Mouse (Mus musculus) thymus, postnatal 25 days (tissue): ENCODE measurements around the gene Prune2.
A peak's percentile ranks its signal among the peaks of the same experiment; 100 is the strongest.
"Not testable (repeated sequence)": the region's sequence is repeated elsewhere in the genome, so short reads cannot be mapped to it uniquely, and the experiment has no call there.

Source experiments
- DNase-seq: peaks from one replicate; pipeline ENCODE4 v3.0.0; 2022

The Prune2 gene

DNA sequence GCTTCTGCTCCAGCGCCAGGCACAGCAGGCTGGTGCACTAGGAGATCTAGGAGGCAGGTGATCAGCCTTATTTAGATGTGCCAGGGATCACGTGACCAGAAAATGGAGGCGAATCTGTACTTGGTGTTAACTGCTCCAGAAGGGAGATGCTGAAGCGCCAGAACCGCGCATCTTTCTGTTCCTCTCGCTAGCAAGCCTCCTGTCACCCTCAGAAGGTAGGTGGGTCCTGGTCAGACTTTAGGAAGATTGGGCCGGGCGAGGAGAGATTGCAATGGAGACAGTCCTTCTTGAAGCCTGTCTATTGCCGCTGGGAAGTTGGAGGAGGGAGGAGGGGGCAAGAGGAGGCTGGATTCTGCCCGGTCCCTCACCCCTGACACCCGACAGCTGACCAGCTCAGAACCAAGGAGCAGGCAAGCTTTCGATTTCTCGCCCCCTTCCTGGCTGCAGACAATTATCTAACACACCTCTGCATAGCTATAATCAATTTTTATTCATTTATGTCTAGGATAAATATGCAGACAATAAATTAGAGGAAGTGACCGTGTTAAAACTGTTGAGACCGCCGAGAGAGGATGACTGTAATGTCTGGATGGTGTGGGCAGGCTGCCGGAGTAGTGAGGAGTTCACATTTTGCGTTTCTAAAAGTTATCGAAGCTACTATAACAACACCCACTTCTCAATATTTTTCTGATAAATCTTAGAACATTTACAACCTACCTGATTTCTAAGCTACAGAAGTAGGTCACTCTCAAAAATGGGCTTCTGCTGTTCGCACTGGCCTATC lies 181.0 kb downstream of the Prune2 start:
- no peak for DNase-seq

- DNase-seq: no peak
Measured at GRCm38 (mm10) chr19:17137656-17138055, 181.7 kb downstream of the Prune2 start.

DNA sequence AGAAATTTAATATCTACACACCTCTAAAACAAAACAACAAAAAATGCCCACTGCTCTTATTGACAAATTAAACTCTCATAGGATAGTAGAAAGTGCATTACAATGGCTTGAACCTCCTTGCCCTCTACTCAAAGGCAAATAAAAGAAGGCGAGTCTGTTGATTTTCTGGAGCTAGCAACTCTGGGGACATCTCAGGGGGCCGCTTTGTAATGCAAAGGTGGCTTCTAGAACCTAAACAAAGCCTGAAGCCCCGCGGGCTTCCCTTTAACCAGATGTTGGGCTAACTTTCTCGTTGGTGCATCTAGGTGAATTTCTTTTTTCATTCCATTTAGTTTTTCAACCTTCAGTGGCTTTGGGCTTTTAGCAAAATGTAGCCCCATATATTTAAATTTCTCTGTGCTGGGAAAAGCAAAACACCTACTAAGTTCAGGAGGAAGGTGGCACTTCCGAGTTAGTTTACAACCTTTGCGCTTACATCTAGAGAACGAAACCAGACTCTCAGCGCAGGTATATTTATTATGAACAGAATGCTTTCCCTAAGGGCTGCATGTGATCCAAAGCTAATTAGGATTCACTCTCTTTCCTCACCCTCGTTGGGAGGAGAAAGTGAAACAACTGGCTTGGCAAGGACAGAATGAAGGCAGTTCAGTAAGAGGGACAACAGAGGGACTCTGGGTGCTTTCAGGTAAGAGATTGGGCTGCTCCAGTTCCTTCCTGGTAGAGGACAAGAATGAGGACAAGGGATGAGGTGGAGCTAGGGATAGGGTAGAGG lies 182.4 kb downstream of the Prune2 start:
- no peak for DNase-seq

DNA sequence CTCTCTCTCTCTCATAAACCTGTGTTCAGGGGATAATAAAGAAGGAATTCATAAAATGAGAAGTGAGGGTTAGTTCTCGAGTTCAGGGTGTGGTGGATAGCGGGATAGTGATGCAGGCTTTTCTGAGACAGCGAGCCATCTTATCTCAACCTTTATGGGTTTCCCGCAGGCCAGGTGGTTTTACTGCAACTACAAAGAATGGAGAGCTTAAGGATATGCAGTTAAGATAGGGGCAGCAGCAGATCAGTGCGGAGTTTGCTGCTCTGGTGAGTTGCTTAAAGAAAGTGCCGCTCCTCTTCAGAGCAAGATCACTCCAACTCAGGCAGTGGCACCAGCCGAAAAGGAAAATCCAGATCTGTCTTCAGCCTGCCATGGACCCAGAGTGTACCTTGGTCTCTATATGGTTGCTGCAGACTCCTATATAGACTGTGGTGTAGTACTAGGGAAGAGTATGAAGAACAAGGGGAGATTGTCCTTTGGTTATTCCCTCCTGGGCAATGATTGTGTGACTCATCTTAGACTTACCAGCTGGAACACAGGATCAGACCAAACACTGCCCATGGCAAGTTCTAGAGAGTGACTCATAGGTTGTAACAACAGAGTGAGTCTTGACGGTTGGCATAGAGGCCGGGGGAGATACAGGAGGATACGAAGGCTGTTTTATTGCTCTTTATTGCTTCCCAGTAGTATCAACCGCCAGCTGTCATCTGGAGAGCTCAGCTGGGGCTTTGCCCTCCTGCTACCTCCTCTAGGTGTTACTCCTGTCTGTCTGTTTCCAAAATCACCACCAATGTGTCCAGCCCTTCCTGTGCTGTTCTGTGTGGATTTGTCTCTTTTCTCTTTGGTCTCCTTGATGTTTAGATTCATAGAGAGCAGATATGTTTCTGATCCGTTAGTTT lies 184.3 kb downstream of the Prune2 start:
- DNase-seq: no peak

- DNase-seq: no peak
Measured at GRCm38 (mm10) chr19:17143245-17143644, 187.3 kb downstream of the Prune2 start.

DNA sequence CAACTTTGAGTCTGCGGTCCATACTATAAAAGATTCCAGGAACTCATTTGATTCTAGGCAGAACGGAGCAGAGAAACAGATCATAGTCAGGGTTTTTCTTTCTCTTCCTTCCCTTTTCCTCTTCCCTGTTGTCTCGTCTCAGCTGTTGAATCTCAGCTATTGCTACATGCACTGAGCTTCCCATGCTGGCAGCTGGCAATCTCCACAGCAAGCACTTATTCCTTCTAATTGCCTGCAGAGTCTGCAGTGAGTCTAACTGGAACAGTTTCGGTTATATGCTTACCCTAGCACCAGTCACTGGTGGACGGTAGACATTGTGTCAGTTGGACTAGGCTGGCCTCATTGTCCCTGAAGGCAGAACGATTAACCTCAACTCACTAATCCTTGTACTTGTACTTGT lies 188.3 kb downstream of the Prune2 start:
- DNase-seq: no peak

DNA sequence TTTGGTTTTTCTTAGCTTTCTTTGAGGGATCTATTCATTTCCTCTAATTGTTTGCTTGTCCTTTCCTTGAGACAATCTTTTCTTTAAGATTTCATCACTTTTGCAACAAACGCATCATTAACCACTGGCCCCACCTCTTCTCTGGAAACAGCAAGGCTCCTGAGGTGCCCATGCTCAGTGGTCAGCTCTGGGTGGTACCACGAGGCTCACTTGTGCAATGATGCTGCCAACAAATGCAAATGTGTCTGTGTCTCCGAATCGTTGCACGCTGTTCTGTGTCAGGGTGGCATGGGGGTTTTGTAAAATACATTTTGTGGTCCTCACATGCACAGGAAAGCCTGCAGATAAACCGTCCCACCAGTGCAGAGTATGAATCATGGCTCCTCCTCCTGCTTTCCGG lies 194.1 kb downstream of the Prune2 start:
- DNase-seq: no peak

- DNase-seq: no peak
Measured at GRCm38 (mm10) chr19:17151781-17152180, 195.9 kb downstream of the Prune2 start.

GRCm38 (mm10) chr19:17152461-17152860 lies 196.5 kb downstream of the Prune2 start:
- DNase-seq: no peak

DNA sequence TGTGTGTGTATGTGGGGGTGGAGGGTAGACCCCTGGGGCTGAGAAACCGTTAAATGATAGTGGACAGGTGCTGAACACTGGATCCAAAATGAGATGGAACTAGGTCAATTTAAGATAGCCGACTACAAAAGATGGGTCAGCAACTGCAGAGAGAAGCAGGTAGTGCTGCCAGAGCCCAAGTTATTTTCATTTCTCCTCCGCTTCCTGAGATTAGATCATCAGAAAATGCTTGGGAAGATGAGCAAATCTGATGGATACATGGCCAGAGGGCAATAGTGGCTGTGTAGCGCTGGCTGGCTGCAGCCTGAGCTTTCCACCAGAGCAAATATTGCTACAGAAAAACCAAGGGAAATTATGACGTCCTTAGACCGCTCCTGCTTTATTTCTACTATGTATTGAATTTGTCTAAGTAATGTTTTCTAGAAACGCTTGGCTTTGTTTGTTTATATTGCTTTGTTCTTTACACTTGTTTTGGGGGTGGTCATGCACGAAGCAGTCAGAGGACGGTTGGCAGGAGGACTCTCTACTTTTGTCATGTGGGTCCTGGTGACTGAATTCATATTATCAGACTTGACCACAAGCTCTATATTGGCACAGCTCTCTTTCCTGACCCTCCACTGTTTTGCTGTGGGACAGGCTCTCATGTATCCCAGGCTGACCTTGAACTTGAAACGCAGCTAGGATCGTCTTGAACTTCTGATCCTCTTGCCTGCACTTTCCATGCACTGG lies 198.2 kb downstream of the Prune2 start:
- DNase-seq: no peak

DNA sequence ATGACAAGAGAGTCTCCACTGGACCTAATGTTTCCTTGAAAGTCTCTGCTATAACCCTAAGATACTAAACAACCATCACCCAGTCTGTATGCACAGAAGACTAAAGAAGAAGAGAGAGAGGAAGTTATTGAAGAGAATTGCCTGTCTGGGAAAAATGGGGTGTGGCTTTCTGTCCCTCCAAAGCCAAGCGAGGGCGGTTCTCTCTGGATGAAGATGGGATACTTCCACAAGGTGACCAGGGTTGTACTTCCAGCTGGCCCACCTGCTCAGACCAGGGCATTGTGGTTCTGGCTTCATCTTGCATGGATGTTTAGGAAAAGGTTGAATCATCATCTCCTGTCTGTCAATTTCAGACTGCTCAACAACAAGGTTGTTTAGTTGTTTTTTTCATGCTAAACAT lies 199.3 kb downstream of the Prune2 start:
- DNase-seq: no peak

- DNase-seq: no peak
Measured at GRCm38 (mm10) chr19:17159676-17160075, 203.8 kb downstream of the Prune2 start.

DNA sequence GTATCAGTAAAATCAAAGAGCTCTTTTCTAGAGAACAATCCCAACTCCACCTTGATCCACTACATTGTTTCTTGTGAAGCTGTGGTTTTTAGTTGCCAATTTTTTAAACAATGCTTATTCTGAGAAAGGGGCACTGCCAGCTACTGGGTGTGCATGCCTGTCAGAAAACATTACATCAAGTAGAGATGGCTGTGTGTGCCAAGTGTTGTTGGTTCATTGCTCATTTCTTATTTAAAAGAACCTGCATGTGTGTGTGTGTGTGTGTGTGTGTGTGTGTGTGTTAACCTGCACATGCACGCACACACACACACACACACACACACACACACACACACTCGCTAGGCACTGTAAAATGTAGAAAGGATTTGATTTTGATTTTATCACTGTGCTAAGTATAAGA lies 204.3 kb downstream of the Prune2 start:
- DNase-seq: no peak

DNA sequence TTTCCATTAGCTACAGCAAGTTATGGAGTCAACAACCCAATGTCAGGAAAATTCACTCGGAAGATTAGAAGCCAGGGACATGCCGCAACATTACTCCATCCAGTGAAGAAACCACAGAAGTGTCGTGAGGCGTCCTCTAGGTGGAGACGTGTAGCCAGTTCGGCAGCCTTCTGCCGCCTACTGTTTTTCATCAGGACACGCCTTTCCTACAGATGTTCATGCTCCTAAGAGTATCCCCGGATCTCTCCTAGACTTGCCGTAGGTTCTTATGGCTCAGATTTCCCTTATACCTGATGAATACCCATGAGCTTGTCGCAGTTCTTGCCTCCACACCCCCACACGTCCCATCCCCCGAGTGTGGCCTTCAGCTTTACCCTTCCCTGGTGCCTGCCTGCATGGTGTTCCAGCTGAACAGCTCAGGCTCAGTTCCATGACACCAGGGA lies 207.6 kb downstream of the Prune2 start:
- peak; percentile 20 for DNase-seq

- no peak for DNase-seq
Measured at GRCm38 (mm10) chr19:17166288-17166687, 210.4 kb downstream of the Prune2 start.

DNA sequence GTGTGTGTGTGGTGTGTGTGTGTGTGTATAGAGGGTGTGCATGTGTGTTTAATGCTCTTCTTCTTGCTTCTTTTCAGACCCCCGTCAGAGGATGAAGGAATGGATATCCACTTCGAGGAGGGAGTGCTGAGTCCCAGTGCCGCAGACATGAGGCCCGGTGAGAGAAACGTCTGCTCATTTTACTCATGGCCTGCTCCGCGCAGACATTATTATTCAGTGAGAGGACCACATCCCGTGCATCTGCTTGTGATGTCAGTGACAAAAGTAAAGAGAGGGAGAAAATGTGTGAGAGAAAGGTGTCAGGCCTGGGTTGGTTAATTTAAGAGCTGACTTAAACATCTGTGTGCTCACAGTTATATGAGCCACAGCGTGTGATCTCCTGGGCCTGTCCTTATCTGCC lies 212.3 kb downstream of the Prune2 start:
- DNase-seq: no peak

GRCm38 (mm10) chr19:17169746-17170145 lies 213.8 kb downstream of the Prune2 start:
- no peak for DNase-seq

GRCm38 (mm10) chr19:17174501-17174900 lies 218.6 kb downstream of the Prune2 start:
- not testable (repeated sequence) for DNase-seq

GRCm38 (mm10) chr19:17180506-17180905 lies 224.6 kb downstream of the Prune2 start:
- no peak for DNase-seq

GRCm38 (mm10) chr19:17194730-17195129 lies 238.8 kb downstream of the Prune2 start:
- no peak for DNase-seq

DNA sequence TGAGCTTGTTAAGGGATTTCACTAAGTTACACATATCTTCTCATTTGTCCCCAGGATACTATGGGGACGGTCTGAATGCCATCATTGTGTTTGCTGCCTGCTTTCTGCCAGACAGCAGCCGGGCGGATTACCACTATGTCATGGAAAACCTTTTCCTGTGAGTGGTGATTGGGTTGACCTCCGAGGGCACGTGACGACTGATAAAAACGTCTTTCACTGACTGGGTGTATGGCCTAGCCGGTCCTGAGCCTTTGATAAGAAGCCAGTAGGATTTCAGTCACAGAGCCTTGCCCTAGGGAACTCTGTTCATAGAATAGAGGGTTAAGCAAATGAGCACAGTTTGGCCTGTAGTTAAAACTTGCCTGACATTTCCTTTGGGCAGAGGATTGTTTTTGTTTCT lies 243.1 kb downstream of the Prune2 start:
- no peak for DNase-seq

GRCm38 (mm10) chr19:17207141-17207540 lies 251.2 kb downstream of the Prune2 start:
- DNase-seq: no peak

DNA sequence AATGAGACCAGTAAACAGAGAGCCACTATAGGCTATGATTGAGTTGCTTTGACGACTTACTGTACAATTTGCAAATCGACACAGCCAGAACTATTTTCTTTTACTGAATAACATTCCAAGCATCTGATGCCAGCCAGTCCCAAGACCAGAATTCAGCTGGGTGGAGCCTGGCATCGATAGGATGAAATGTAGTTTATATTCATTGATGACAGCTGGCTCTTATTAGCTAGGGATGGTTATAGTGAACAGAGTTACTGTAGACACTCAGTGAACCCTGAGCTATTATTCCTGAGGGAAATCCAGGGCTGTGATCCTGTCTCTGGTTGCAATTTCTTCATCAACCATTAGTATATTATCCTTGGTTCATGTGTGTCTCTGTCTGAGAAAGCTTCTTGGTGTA lies 254.6 kb downstream of the Prune2 start:
- no peak for DNase-seq
